In genomic region chr5:62483521-62483920, GRCm38 (mm10) we compare ENCODE assay signal across 9 mouse cellular contexts.
DNase-seq lines count a peak whose midpoint lies in the region; ATAC-seq and TF ChIP-seq lines count a peak whose summit lies in the region.
"Had no signal": no experiment of that assay in that cellular context is flagged by ENCODE, and none has a peak within 500 bp of the region (broad histone marks: within the 10 kb centered on the region; RNA-seq: fewer than 3 reads in every experiment).

No protein-coding gene starts in this region.

- no peaks in the 10 kb centered on the region for H3K27me3 ChIP-seq in embryonic facial prominence, embryonic 11.5 days (ENCODE audit: control insufficient read depth, insufficient read depth, low read length)
- H3K27me3 ChIP-seq: liver, embryonic 15.5 days had no signal

- no peak overlapping the region for H3K4me2 ChIP-seq in embryonic facial prominence, embryonic 11.5 days (ENCODE audit: low read depth, low read length)
- H3K4me2 ChIP-seq: liver, embryonic 15.5 days had no signal

- DNase-seq in heart, postnatal 10 days, result peak; percentile 23 to 26
- no peak for DNase-seq in heart, adult 9 months (ENCODE audit: low spot score in 2 of 2)
- DNase-seq in right cerebral cortex, postnatal 4 days, result peak; percentile 5
- DNase-seq in right cerebral cortex, postnatal 36 days (ENCODE audit: low spot score in 2 of 2), result no peak
- peak; percentile 78 for DNase-seq in embryonic facial prominence, embryonic 11.5 days (ENCODE audit: low spot score)
- DNase-seq in retina, postnatal 1 day, result peak; percentile 45
- DNase-seq in left cerebral cortex, adult 11 months (ENCODE audit: low spot score), result no peak
- no peak for DNase-seq in layer of hippocampus, adult 2 months (ENCODE audit: low spot score in 2 of 2)

- intact Hi-C loops in heart, postnatal 10 days (cut with DNase I), result no loop called here

- H3K36me3 ChIP-seq in embryonic facial prominence, embryonic 11.5 days (replicated peaks; ENCODE audit: control insufficient read depth, insufficient read depth, low read depth, low read length), result no peaks in the 10 kb centered on the region
- H3K36me3 ChIP-seq: liver, embryonic 15.5 days had no signal

- no peaks in the 10 kb centered on the region for H3K4me1 ChIP-seq in embryonic facial prominence, embryonic 11.5 days (ENCODE audit: control insufficient read depth, insufficient read depth, low read length)
- H3K4me1 ChIP-seq: liver, embryonic 15.5 days had no signal

- H3K9ac ChIP-seq in embryonic facial prominence, embryonic 11.5 days (replicated peaks; ENCODE audit: low read length), result no peak overlapping the region
- H3K9ac ChIP-seq: liver, embryonic 15.5 days had no signal

- H3K9me3 ChIP-seq in embryonic facial prominence, embryonic 11.5 days (replicated peaks; ENCODE audit: control insufficient read depth, low read length), result no peaks in the 10 kb centered on the region
- H3K9me3 ChIP-seq: liver, embryonic 15.5 days had no signal

- H3K27ac ChIP-seq in embryonic facial prominence, embryonic 11.5 days (replicated peaks; ENCODE audit: low read depth, low read length), result no peak overlapping the region
- no peak overlapping the region for H3K27ac ChIP-seq in layer of hippocampus, adult 2 months
- H3K27ac ChIP-seq: liver, embryonic 15.5 days had no signal

- 37% methylated on average over 5 of the region's 5 CpGs for WGBS in embryonic facial prominence, embryonic 11.5 days

- H3K4me3 ChIP-seq in embryonic facial prominence, embryonic 11.5 days (ENCODE audit: low read depth, low read length), result no peak overlapping the region
- no peak overlapping the region for H3K4me3 ChIP-seq in layer of hippocampus, adult 2 months
- H3K4me3 ChIP-seq: liver, embryonic 15.5 days had no signal

- TF ChIP-seq CTCF in layer of hippocampus, adult 2 months (conservative IDR thresholded peaks at IDR 0.05), result no peak

- ATAC-seq in embryonic facial prominence, embryonic 11.5 days (replicated peaks; ENCODE audit: insufficient number of reproducible peaks, low FRiP score, low TSS enrichment, low read depth), result peak; percentile 80; the same call in 1 of the 2 replicates

Comparison
In these comparisons a context has a peak if more than half of its experiments do, and no peak if none do; other contexts are left out.
1. DNase-seq: peak in heart, postnatal 10 days (2 of 2), right cerebral cortex, postnatal 4 days (single experiment), embryonic facial prominence, embryonic 11.5 days (single experiment) and retina, postnatal 1 day (single experiment); none in heart, adult 9 months (0 of 2), right cerebral cortex, postnatal 36 days (0 of 2), left cerebral cortex, adult 11 months (single experiment) and layer of hippocampus, adult 2 months (0 of 2).